Mouse (Mus musculus) heart, postnatal 0 days (tissue): ENCODE data around the gene Minpp1. TPM values are rescaled to one million over a fixed set of nuclear protein-coding genes. Genes with fewer than 3 reads are reported as not detected.

Experiments used
- ATAC-seq: fragments of 200-750 bp; cut with Nextera tagmentation; 2 replicates; pipeline ENCODE4 v1.8.0; 2017; ENCODE audit warnings: low read depth, moderate number of reproducible peaks, moderate library complexity; ENCODE audit not compliant: insufficient read depth
- DNase-seq: peaks from one replicate; pipeline ENCODE4 v3.0.0-alpha.2; 2016; ENCODE audit warnings: low spot score
- H3K27ac ChIP-seq: fragments of 300-500 bp; sonication (generic); 2 replicates; pipeline ENCODE4 v1.5.1; 2014; ENCODE audit warnings: low read depth, mild to moderate bottlenecking
- H3K27me3 ChIP-seq: fragments of 300-500 bp; sonication (generic); 2 replicates; pipeline ENCODE4 v1.6.1; 2014; ENCODE audit warnings: low read length, mixed read lengths; ENCODE audit not compliant: control insufficient read depth, insufficient read depth
- H3K36me3 ChIP-seq: fragments of 300-500 bp; sonication (generic); replicated peaks from 2 replicates; pipeline ENCODE4 v1.6.1; 2014; ENCODE audit warnings: low read length, mixed read lengths; ENCODE audit not compliant: control insufficient read depth, insufficient read depth
- H3K4me1 ChIP-seq: fragments of 300-500 bp; sonication (generic); 2 replicates; pipeline ENCODE4 v1.6.1; 2014; ENCODE audit warnings: antibody characterized with exemption; ENCODE audit not compliant: control insufficient read depth, insufficient read depth
- H3K4me2 ChIP-seq: fragments of 300-500 bp; sonication (generic); 2 replicates; pipeline ENCODE4 v1.6.1; 2014; ENCODE audit warnings: low read depth, mild to moderate bottlenecking, low read length, moderate library complexity
- H3K4me3 ChIP-seq: fragments of 300-500 bp; sonication (generic); 2 replicates; pipeline ENCODE4 v1.5.1; 2014; ENCODE audit warnings: low read depth, low read length
- H3K9ac ChIP-seq: fragments of 300-500 bp; sonication (generic); replicated peaks from 2 replicates; pipeline ENCODE4 v1.6.1; 2014; ENCODE audit warnings: low read depth, low read length, mixed read lengths
- H3K9me3 ChIP-seq: fragments of 300-500 bp; sonication (generic); replicated peaks from 2 replicates; pipeline ENCODE4 v1.6.1; 2016; ENCODE audit warnings: low read length; ENCODE audit not compliant: control insufficient read depth
- CTCF ChIP-seq: IDR thresholded peaks from 2 replicates; pipeline ENCODE4 v1.5.1; 2016; ENCODE audit warnings: antibody characterized with exemption, control low read depth, low read depth
- EP300 ChIP-seq: IDR thresholded peaks from 2 replicates; pipeline ENCODE4 v1.6.1; 2016; ENCODE audit warnings: antibody characterized with exemption, low read depth
- WGBS: fragments of 180-500 bp; shearing (Covaris S2); extraction: QIAGEN DNeasy Blood & Tissue Kit; methylation state at CpG from one replicate; pipeline ENCODE4 v1.1.7; 2014; 5-methylcytosine and 5-hydroxymethylcytosine counted together
- polyA plus RNA-seq: library from polyadenylated mRNA; unstranded; fragments of >200 nt; fragmentation: Nextera tagmentation; extraction: Ambion mirVana; gene quantifications from 2 replicates; pipeline ENCODE4 v1.2.1, GENCODE M21; 2015
- total RNA-seq: library from RNA; depleted of rRNA; stranded (reverse); fragments of >200 nt; gene quantifications from 2 replicates; pipeline ENCODE4 v1.2.3, GENCODE M21; 2014; ENCODE audit warnings: low replicate concordance

The Minpp1 gene
- total and polyA plus RNA-seq, 2 experiments from 2014 or later, result 29.3 to 84.1 TPM

DNA sequence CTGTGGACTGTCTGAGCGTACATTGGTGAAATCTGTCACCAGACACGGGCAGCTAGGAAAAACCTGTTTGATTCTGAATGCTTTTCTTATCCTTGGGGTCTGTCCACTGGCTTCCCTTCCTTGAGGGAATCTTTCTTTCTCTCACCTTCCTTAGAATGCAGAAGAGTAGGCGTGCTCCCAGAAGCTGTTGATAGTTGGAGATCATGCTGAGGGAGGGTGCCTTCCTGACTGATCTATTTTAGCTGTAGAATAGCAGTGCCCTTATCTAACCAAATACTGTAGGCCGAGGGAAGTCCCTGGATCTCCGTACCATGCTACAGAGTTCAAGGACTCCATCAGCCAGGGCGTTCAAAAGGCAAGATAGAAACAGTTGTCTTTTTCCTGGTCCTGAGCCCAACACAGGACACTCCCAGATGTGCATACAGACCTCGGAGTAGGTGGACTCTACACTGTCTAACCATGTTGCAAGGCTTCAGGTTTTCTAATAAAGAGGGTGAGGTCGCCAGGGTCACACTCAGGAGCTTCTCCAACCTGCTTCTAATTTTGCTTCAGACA, 37.3 kb downstream of the Minpp1 start:
- Histone ChIP-seq H3K4me2 (no peak overlapping the region), H3K27me3 (no peaks in the 10 kb centered on the region), H3K4me1 (peaks cover 5% of the 10 kb centered on the region), H3K9ac (no peak overlapping the region), H3K27ac (no peak overlapping the region), H3K9me3 (no peaks in the 10 kb centered on the region; the same call in 1 of the 2 replicates), H3K36me3 (no peaks in the 10 kb centered on the region), H3K4me3 (no peak overlapping the region)
- 47% methylated on average over 8 of the region's 8 CpGs for WGBS
- TF ChIP-seq CTCF, result no peak
- no peak for TF ChIP-seq EP300
- ATAC-seq (no peak), DNase-seq (no peak)

DNA sequence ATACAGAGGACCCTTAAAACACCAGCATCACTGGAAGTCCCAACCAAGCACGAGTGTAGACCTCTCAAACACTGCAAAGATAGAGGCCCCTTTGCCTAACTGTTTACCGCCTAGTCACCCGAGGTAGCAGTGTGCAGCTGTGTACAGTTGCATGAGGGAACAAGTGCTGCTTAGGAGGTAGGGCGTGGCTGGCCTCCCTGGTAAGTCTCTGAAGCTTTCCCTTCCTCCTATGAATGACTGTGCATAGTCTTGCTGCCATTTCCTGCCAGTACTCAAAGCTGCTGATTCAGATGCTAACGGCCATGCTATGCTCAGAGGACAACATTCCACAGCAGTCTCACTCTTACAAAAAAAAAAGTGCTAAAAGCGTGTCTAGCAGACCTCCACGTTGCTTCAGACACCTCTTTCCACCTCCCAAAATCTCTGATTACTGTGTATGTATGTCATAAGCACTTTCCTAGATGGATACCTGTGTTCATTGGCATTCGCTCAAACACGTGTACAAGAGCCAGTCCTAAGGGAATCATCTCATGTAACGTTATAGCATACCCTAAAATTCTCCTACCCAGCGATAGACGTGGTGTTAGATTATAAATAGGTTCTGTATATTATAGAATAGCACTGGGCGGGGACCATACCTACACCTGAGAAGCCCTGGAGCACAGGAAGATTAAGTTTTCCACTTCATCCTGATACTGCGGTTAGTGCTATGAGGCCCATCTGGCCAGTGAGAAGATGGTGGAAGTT, 38.4 kb downstream of the Minpp1 start:
- Histone ChIP-seq H3K27me3 (no peaks in the 10 kb centered on the region), H3K9ac (no peak overlapping the region), H3K9me3 (no peaks in the 10 kb centered on the region; the same call in 1 of the 2 replicates), H3K4me1 (peaks cover 5% of the 10 kb centered on the region), H3K36me3 (no peaks in the 10 kb centered on the region), H3K4me2 (no peak overlapping the region), H3K27ac (no peak overlapping the region), H3K4me3 (no peak overlapping the region)
- 72% methylated on average over 14 of the region's 14 CpGs for WGBS
- TF ChIP-seq CTCF, result no peak
- TF ChIP-seq EP300, result no peak
- DNase-seq (no peak), ATAC-seq (no peak)

DNA sequence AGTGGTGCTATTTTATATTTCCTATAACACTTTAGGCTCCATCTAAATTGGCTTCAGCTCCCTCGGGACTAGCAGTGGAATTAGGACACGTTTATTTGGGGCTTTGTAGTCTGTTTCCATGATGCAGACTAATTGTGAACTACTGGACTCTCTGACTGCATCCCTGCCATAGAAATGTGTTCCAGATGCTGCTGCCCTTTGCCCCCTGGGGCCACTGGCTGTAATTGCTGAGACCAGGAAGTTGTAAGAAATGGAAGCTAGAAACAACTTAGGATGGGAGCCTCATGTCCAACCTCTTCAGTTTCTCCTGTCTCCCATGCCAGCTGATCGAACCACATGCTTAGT, 38.9 kb downstream of the Minpp1 start:
- no peak overlapping the region for H3K27ac ChIP-seq
- TF ChIP-seq EP300 (no peak), CTCF (no peak)
- H3K4me3 ChIP-seq, result no peak overlapping the region
- 70% methylated on average over 3 of the region's 3 CpGs for WGBS
- ATAC-seq, result no peak
- peaks cover 5% of the 10 kb centered on the region for H3K4me1 ChIP-seq
- H3K36me3 ChIP-seq, result no peaks in the 10 kb centered on the region
- DNase-seq, result no peak
- H3K9me3 ChIP-seq, result no peaks in the 10 kb centered on the region
- H3K9ac ChIP-seq, result no peak overlapping the region
- no peaks in the 10 kb centered on the region for H3K27me3 ChIP-seq
- no peak overlapping the region for H3K4me2 ChIP-seq

DNA sequence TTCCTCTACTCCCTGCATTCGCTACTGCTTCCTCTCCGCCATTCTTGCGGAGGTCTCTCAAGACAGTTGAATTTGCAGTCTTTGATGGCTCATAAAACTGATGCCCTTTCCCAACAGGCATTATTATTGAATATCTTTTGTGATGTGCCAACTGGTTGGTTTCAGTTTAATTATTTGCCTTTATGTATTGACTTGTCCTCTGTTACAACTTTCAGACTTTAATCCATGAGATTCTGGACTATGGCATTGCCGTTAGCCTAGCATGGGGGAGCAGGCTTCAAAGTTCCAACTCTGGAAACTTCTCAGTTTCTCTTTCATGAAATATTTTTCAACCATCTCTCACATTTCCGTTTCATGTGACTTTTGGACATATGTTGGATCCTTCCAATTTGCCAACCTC, 41.6 kb downstream of the Minpp1 start:
- no peak for DNase-seq
- 92% methylated on average over 5 of the region's 5 CpGs for WGBS
- H3K9ac ChIP-seq, result no peak overlapping the region
- peaks cover 5% of the 10 kb centered on the region for H3K4me1 ChIP-seq
- TF ChIP-seq EP300, result no peak
- no peak for TF ChIP-seq CTCF
- H3K9me3 ChIP-seq, result no peaks in the 10 kb centered on the region
- no peaks in the 10 kb centered on the region for H3K27me3 ChIP-seq
- ATAC-seq, result no peak
- no peaks in the 10 kb centered on the region for H3K36me3 ChIP-seq
- no peak overlapping the region for H3K4me2 ChIP-seq
- no peak overlapping the region for H3K27ac ChIP-seq
- H3K4me3 ChIP-seq, result no peak overlapping the region

DNA sequence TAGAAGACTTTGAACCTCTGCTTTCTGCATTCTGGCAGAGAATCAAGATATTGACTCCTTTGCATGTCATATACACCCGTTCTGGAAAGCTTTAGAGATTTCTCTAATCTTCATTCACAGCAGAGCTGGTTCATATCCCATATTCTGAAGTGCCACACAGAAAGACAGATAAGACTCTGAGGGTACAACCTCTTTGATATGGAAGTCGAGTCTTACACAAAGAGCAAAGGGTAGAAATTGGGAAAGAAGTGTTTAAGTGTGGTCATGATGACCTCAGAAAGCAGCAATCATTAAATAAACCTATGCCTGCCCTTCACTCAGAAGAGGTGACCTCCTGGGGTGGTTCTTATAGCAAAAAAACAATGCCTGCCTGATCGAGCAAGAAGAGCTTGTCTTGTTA, 43.2 kb downstream of the Minpp1 start:
- DNase-seq, result no peak
- H3K27me3 ChIP-seq, result no peaks in the 10 kb centered on the region
- no peak overlapping the region for H3K27ac ChIP-seq
- H3K4me2 ChIP-seq, result no peak overlapping the region
- TF ChIP-seq EP300 (no peak), CTCF (no peak)
- no peaks in the 10 kb centered on the region for H3K36me3 ChIP-seq
- no peak for ATAC-seq
- H3K4me3 ChIP-seq, result no peak overlapping the region
- H3K9me3 ChIP-seq, result no peaks in the 10 kb centered on the region
- 23% methylated on average over 3 of the region's 3 CpGs for WGBS
- H3K9ac ChIP-seq, result no peak overlapping the region
- H3K4me1 ChIP-seq, result no peaks in the 10 kb centered on the region
